Mouse (Mus musculus) forebrain, embryonic 16.5 days (tissue): Measurements from ENCODE around the gene Phlda2. TPM values are rescaled to one million over a fixed set of nuclear protein-coding genes. Genes with fewer than 3 reads are reported as not detected.

Source experiments
- ATAC-seq: fragments of 200-750 bp; cut with Nextera tagmentation; 2 replicates; pipeline ENCODE4 v1.8.0; 2017; ENCODE audit warnings: mild to moderate bottlenecking, moderate library complexity
- H3K27ac ChIP-seq: fragments of 300-500 bp; sonication (generic); 2 replicates; pipeline ENCODE4 v1.5.1; 2014; ENCODE audit warnings: low read length, control low read depth
- H3K27me3 ChIP-seq: fragments of 300-500 bp; sonication (generic); replicated peaks from 2 replicates; pipeline ENCODE4 v1.6.1; 2014; ENCODE audit warnings: low read length; ENCODE audit not compliant: control insufficient read depth, insufficient read depth
- H3K36me3 ChIP-seq: fragments of 300-500 bp; sonication (generic); 2 replicates; pipeline ENCODE4 v1.6.1; 2014; ENCODE audit not compliant: control insufficient read depth, insufficient read depth
- H3K4me1 ChIP-seq: fragments of 300-500 bp; sonication (generic); replicated peaks from 2 replicates; pipeline ENCODE4 v1.6.1; 2014; ENCODE audit warnings: low read length; ENCODE audit not compliant: control insufficient read depth, insufficient read depth
- H3K4me2 ChIP-seq: fragments of 300-500 bp; sonication (generic); 2 replicates; pipeline ENCODE4 v1.6.1; 2014; ENCODE audit warnings: mild to moderate bottlenecking, low read length, control low read depth
- H3K4me3 ChIP-seq: fragments of 300-500 bp; sonication (generic); replicated peaks from 2 replicates; pipeline ENCODE4 v1.5.1; 2014; ENCODE audit warnings: mild to moderate bottlenecking, low read length, control low read depth
- H3K9ac ChIP-seq: fragments of 300-500 bp; sonication (generic); replicated peaks from 2 replicates; pipeline ENCODE4 v1.6.1; 2014; ENCODE audit warnings: low read depth, low read length, control low read depth
- H3K9me3 ChIP-seq: fragments of 300-500 bp; sonication (generic); 2 replicates; pipeline ENCODE4 v1.6.1; 2016; ENCODE audit warnings: low read length; ENCODE audit not compliant: control insufficient read depth
- WGBS: fragments of 180-500 bp; shearing (Covaris S2); extraction: QIAGEN DNeasy Blood & Tissue Kit; methylation state at CpG from one replicate; pipeline ENCODE4 v1.1.7; 2014; 5-methylcytosine and 5-hydroxymethylcytosine counted together
- polyA plus RNA-seq: library from polyadenylated mRNA; unstranded; fragments of >200 nt; fragmentation: Nextera tagmentation; extraction: Ambion mirVana; gene quantifications from 2 replicates; pipeline ENCODE4 v1.2.1, GENCODE M21; 2015

The Phlda2 gene
- polyA plus RNA-seq, 1 experiment from 2014 or later, result not detected

GRCm38 (mm10) chr7:143506271-143506670 is 3.3 kb upstream of the Phlda2 start:
- H3K36me3 ChIP-seq, result no peaks in the 10 kb centered on the region
- 75% methylated on average over 7 of the region's 7 CpGs for WGBS
- no peak overlapping the region for H3K4me2 ChIP-seq
- no peak overlapping the region for H3K4me3 ChIP-seq
- no peak overlapping the region for H3K9ac ChIP-seq
- H3K9me3 ChIP-seq, result no peaks in the 10 kb centered on the region
- no peak overlapping the region for H3K27ac ChIP-seq
- peaks cover 13% of the 10 kb centered on the region for H3K4me1 ChIP-seq
- peaks cover 22% of the 10 kb centered on the region for H3K27me3 ChIP-seq
- ATAC-seq, result no peak

- H3K36me3 ChIP-seq, result no peaks in the 10 kb centered on the region
- 28% methylated on average over 11 of the region's 11 CpGs for WGBS
- H3K27ac ChIP-seq, result no peak overlapping the region
- H3K4me2 ChIP-seq, result no peak overlapping the region
- H3K4me1 ChIP-seq, result peaks cover 13% of the 10 kb centered on the region
- ATAC-seq, result no peak
- peaks cover 26% of the 10 kb centered on the region for H3K27me3 ChIP-seq
- no peaks in the 10 kb centered on the region for H3K9me3 ChIP-seq
- H3K4me3 ChIP-seq, result no peak overlapping the region
- H3K9ac ChIP-seq, result no peak overlapping the region
These were observed 2.9 kb upstream of the Phlda2 start for GRCm38 (mm10) chr7:143505823-143506222.

- no peak overlapping the region for H3K4me3 ChIP-seq
- peaks cover 30% of the 10 kb centered on the region for H3K27me3 ChIP-seq
- no peak for ATAC-seq
- H3K4me2 ChIP-seq, result no peak overlapping the region
- 96% methylated on average over 2 of the region's 2 CpGs for WGBS
- no peak overlapping the region for H3K9ac ChIP-seq
- H3K9me3 ChIP-seq, result no peaks in the 10 kb centered on the region
- no peak overlapping the region for H3K27ac ChIP-seq
- no peaks in the 10 kb centered on the region for H3K36me3 ChIP-seq
- peaks cover 13% of the 10 kb centered on the region for H3K4me1 ChIP-seq
These were observed 2.5 kb upstream of the Phlda2 start for GRCm38 (mm10) chr7:143505411-143505810.

- Histone ChIP-seq H3K27me3 (peaks cover 42% of the 10 kb centered on the region), H3K9me3 (no peaks in the 10 kb centered on the region), H3K27ac (no peak overlapping the region), H3K4me1 (peaks cover 13% of the 10 kb centered on the region), H3K4me3 (no peak overlapping the region), H3K4me2 (no peak overlapping the region), H3K9ac (no peak overlapping the region), H3K36me3 (no peaks in the 10 kb centered on the region)
- WGBS, result 89% methylated on average over 6 of the region's 6 CpGs
- ATAC-seq, result no peak
These were observed 976 bp upstream of the Phlda2 start for GRCm38 (mm10) chr7:143503926-143504325.

GRCm38 (mm10) chr7:143501643-143502417 is 1.1 kb downstream of the Phlda2 start:
- Histone ChIP-seq H3K9me3 (no peaks in the 10 kb centered on the region), H3K4me2 (peak overlapping the region; percentile 83), H3K27ac (no peak overlapping the region), H3K27me3 (peaks cover 43% of the 10 kb centered on the region), H3K36me3 (no peaks in the 10 kb centered on the region), H3K9ac (peak overlapping the region; percentile 42), H3K4me1 (peaks cover 13% of the 10 kb centered on the region), H3K4me3 (peak overlapping the region; percentile 48)
- 5% methylated on average over 55 of the region's 55 CpGs for WGBS
- no peak for ATAC-seq

GRCm38 (mm10) chr7:143500912-143501311 is 2.0 kb downstream of the Phlda2 start:
- H3K9ac ChIP-seq, result no peak overlapping the region
- peaks cover 13% of the 10 kb centered on the region for H3K4me1 ChIP-seq
- peaks cover 43% of the 10 kb centered on the region for H3K27me3 ChIP-seq
- WGBS, result 44% methylated on average over 2 of the region's 2 CpGs
- no peak overlapping the region for H3K4me3 ChIP-seq
- no peaks in the 10 kb centered on the region for H3K36me3 ChIP-seq
- no peak for ATAC-seq
- H3K4me2 ChIP-seq, result no peak overlapping the region
- no peak overlapping the region for H3K27ac ChIP-seq
- no peaks in the 10 kb centered on the region for H3K9me3 ChIP-seq

GRCm38 (mm10) chr7:143498584-143498983 is 4.4 kb downstream of the Phlda2 start:
- WGBS, result 88% methylated on average over 4 of the region's 4 CpGs
- no peak overlapping the region for H3K27ac ChIP-seq

GRCm38 (mm10) chr7:143495104-143495961 is 7.6 kb downstream of the Phlda2 start:
- Histone ChIP-seq H3K27ac (no peak overlapping the region), H3K4me1 (no peaks in the 10 kb centered on the region), H3K9me3 (no peaks in the 10 kb centered on the region), H3K27me3 (peaks cover 12% of the 10 kb centered on the region), H3K36me3 (no peaks in the 10 kb centered on the region), H3K9ac (no peak overlapping the region), H3K4me3 (no peak overlapping the region), H3K4me2 (no peak overlapping the region)
- 82% methylated on average over 8 of the region's 8 CpGs for WGBS
- no peak for ATAC-seq

More at GRCm38 (mm10) chr7:143498584-143498983, 4.4 kb downstream of the Phlda2 start:
- Histone ChIP-seq H3K9me3 (no peaks in the 10 kb centered on the region), H3K4me1 (peaks cover 13% of the 10 kb centered on the region), H3K36me3 (no peaks in the 10 kb centered on the region), H3K27me3 (peaks cover 34% of the 10 kb centered on the region), H3K9ac (no peak overlapping the region), H3K4me3 (no peak overlapping the region), H3K4me2 (no peak overlapping the region)
- no peak for ATAC-seq

GRCm38 (mm10) chr7:143493616-143494126 is 9.3 kb downstream of the Phlda2 start:
- Histone ChIP-seq H3K9ac (no peak overlapping the region), H3K4me3 (no peak overlapping the region), H3K36me3 (no peaks in the 10 kb centered on the region), H3K27ac (no peak overlapping the region), H3K27me3 (no peaks in the 10 kb centered on the region), H3K4me1 (no peaks in the 10 kb centered on the region), H3K4me2 (no peak overlapping the region), H3K9me3 (no peaks in the 10 kb centered on the region)
- ATAC-seq, result no peak
- WGBS, result 93% methylated on average over 6 of the region's 6 CpGs
